Mouse (Mus musculus) midbrain, embryonic 11.5 days (tissue): Measurements from ENCODE around the gene Aif1. TPM values are rescaled to one million over a fixed set of nuclear protein-coding genes. Genes with fewer than 3 reads are reported as not detected.

Experiments
- ATAC-seq: fragments of 200-750 bp; cut with Nextera tagmentation; 2 replicates; pipeline ENCODE4 v1.8.0; 2017; ENCODE audit warnings: moderate TSS enrichment, moderate library complexity; ENCODE audit not compliant: low FRiP score
- DNase-seq: peaks from one replicate; pipeline ENCODE4 v3.0.0; 2015; ENCODE audit warnings: low spot score; ENCODE audit errors: missing footprints
- H3K27ac ChIP-seq: fragments of 300-500 bp; sonication (generic); 2 replicates; pipeline ENCODE4 v1.5.1; 2014; ENCODE audit warnings: low read depth, low read length
- H3K27me3 ChIP-seq: fragments of 300-500 bp; sonication (generic); 2 replicates; pipeline ENCODE4 v1.6.1; 2014; ENCODE audit warnings: mild to moderate bottlenecking, low read length, moderate library complexity, mixed read lengths; ENCODE audit not compliant: control insufficient read depth, insufficient read depth
- H3K36me3 ChIP-seq: fragments of 300-500 bp; sonication (generic); 2 replicates; pipeline ENCODE4 v1.6.1; 2014; ENCODE audit warnings: mild to moderate bottlenecking, low read length, moderate library complexity, mixed read lengths; ENCODE audit not compliant: control insufficient read depth, insufficient read depth
- H3K4me1 ChIP-seq: fragments of 300-500 bp; sonication (generic); 2 replicates; pipeline ENCODE4 v1.6.1; 2014; ENCODE audit warnings: low read length; ENCODE audit not compliant: control insufficient read depth, insufficient read depth
- H3K4me2 ChIP-seq: fragments of 300-500 bp; sonication (generic); 2 replicates; pipeline ENCODE4 v1.6.1; 2014; ENCODE audit warnings: mild to moderate bottlenecking, moderate library complexity
- H3K4me3 ChIP-seq: fragments of 300-500 bp; sonication (generic); 2 replicates; pipeline ENCODE4 v1.5.1; 2014; ENCODE audit warnings: low read depth, low read length
- H3K9ac ChIP-seq: fragments of 300-500 bp; sonication (generic); 2 replicates; pipeline ENCODE4 v1.6.1; 2014; ENCODE audit warnings: low read length
- H3K9me3 ChIP-seq: fragments of 300-500 bp; sonication (generic); 2 replicates; pipeline ENCODE4 v1.6.1; 2016; ENCODE audit warnings: low read length; ENCODE audit not compliant: control insufficient read depth
- WGBS: fragments of 180-500 bp; shearing (Covaris S2); extraction: QIAGEN DNeasy Blood & Tissue Kit; methylation state at CpG from one replicate; pipeline ENCODE4 v1.1.7; 2014; 5-methylcytosine and 5-hydroxymethylcytosine counted together
- polyA plus RNA-seq: library from polyadenylated mRNA; unstranded; fragments of >200 nt; fragmentation: Nextera tagmentation; extraction: Ambion mirVana; gene quantifications from 2 replicates; pipeline ENCODE4 v1.2.1, GENCODE M21; 2014

Aif1 gene
- polyA plus RNA-seq, 1 experiment from 2014 or later = 8.4 TPM

- no peaks in the 10 kb centered on the region for H3K9me3 ChIP-seq
- H3K27me3 ChIP-seq = peaks cover 26% of the 10 kb centered on the region
- ATAC-seq (no peak), DNase-seq (no peak)
- H3K9ac ChIP-seq = no peak overlapping the region
- no peaks in the 10 kb centered on the region for H3K36me3 ChIP-seq
- WGBS = 44% methylated on average over 5 of the region's 6 CpGs
- H3K27ac ChIP-seq = no peak overlapping the region
- peaks cover 4% of the 10 kb centered on the region; the same call in 1 of the 2 replicates for H3K4me1 ChIP-seq
- no peak overlapping the region for H3K4me2 ChIP-seq
- H3K4me3 ChIP-seq = no peak overlapping the region
Measured at GRCm38 (mm10) chr17:35197126-35197525, 21.3 kb upstream of the Aif1 start.

- DNase-seq (no peak), ATAC-seq (no peak)
- Histone ChIP-seq H3K36me3 (no peaks in the 10 kb centered on the region), H3K4me3 (peak overlapping the region; percentile 23), H3K27me3 (peaks cover 26% of the 10 kb centered on the region), H3K9me3 (no peaks in the 10 kb centered on the region), H3K4me1 (peaks cover 4% of the 10 kb centered on the region; the same call in 1 of the 2 replicates), H3K4me2 (peak overlapping the region; percentile 40), H3K9ac (no peak overlapping the region), H3K27ac (no peak overlapping the region)
- WGBS = 40% methylated on average over 9 of the region's 9 CpGs
Measured at GRCm38 (mm10) chr17:35196321-35196641, 20.4 kb upstream of the Aif1 start.

- DNase-seq = peak; percentile 98
- Histone ChIP-seq H3K9ac (peak overlapping the region; percentile 10; the same call in 1 of the 2 replicates), H3K4me2 (peak overlapping the region; percentile 40), H3K27ac (no peak overlapping the region), H3K9me3 (no peaks in the 10 kb centered on the region), H3K36me3 (no peaks in the 10 kb centered on the region), H3K27me3 (peaks cover 26% of the 10 kb centered on the region), H3K4me3 (peak overlapping the region; percentile 23), H3K4me1 (peaks cover 4% of the 10 kb centered on the region; the same call in 1 of the 2 replicates)
- ATAC-seq = peak; percentile 73
- 2% methylated on average over 66 of the region's 66 CpGs for WGBS
Measured at GRCm38 (mm10) chr17:35195631-35196320, 19.9 kb upstream of the Aif1 start.

- ATAC-seq (no peak), DNase-seq (peak; percentile 90)
- H3K36me3 ChIP-seq = no peaks in the 10 kb centered on the region
- H3K4me2 ChIP-seq = peak overlapping the region; percentile 40
- 45% methylated on average over 19 of the region's 19 CpGs for WGBS
- H3K9me3 ChIP-seq = no peaks in the 10 kb centered on the region
- peaks cover 4% of the 10 kb centered on the region; the same call in 1 of the 2 replicates for H3K4me1 ChIP-seq
- H3K27me3 ChIP-seq = peaks cover 26% of the 10 kb centered on the region
- H3K9ac ChIP-seq = peak overlapping the region; percentile 10; the same call in 1 of the 2 replicates
- peak overlapping the region; percentile 23 for H3K4me3 ChIP-seq
- H3K27ac ChIP-seq = no peak overlapping the region
Measured at GRCm38 (mm10) chr17:35194844-35195630, 19.2 kb upstream of the Aif1 start.

- H3K4me3 ChIP-seq = no peak within 1 kb of the TSS
- H3K27me3 ChIP-seq = peaks cover 26% of the 10 kb centered on the region
- no peak for DNase-seq
- no peak within 1 kb of the TSS for H3K9ac ChIP-seq
- H3K9me3 ChIP-seq = no peaks in the 10 kb centered on the region
- peak within 1 kb of the TSS; percentile 40; the same call in 1 of the 2 replicates for H3K4me2 ChIP-seq
- no peak within 1 kb of the TSS for H3K27ac ChIP-seq
- no peak for ATAC-seq
- H3K36me3 ChIP-seq = no peaks in the 10 kb centered on the region
- 63% methylated on average over 28 of the region's 28 CpGs for WGBS
- peaks cover 4% of the 10 kb centered on the region; the same call in 1 of the 2 replicates for H3K4me1 ChIP-seq
Measured at GRCm38 (mm10) chr17:35193881-35194843, 18.3 kb upstream of the Aif1 start, which contains the start of gene Ltb. TSS of gene Ltb (plus strand) at chr17:35194439.

- no peak overlapping the region for H3K4me3 ChIP-seq
- H3K9me3 ChIP-seq = no peaks in the 10 kb centered on the region
- no peak overlapping the region for H3K9ac ChIP-seq
- H3K27ac ChIP-seq = no peak overlapping the region
- no peak for ATAC-seq
- 85% methylated on average over 5 of the region's 5 CpGs for WGBS
- no peaks in the 10 kb centered on the region for H3K36me3 ChIP-seq
- no peak overlapping the region for H3K4me2 ChIP-seq
- peaks cover 4% of the 10 kb centered on the region; the same call in 1 of the 2 replicates for H3K4me1 ChIP-seq
- peaks cover 26% of the 10 kb centered on the region for H3K27me3 ChIP-seq
- no peak for DNase-seq
Measured at GRCm38 (mm10) chr17:35192924-35193323, 17.1 kb upstream of the Aif1 start.

GRCm38 (mm10) chr17:35191723-35192122, 15.9 kb upstream of the Aif1 start:
- ATAC-seq (no peak), DNase-seq (no peak)
- H3K9ac ChIP-seq = no peak overlapping the region
- no peak overlapping the region for H3K27ac ChIP-seq
- no peak overlapping the region for H3K4me2 ChIP-seq
- peaks cover 26% of the 10 kb centered on the region for H3K27me3 ChIP-seq
- WGBS = 63% methylated on average over 2 of the region's 2 CpGs
- H3K4me3 ChIP-seq = no peak overlapping the region
- H3K9me3 ChIP-seq = no peaks in the 10 kb centered on the region
- no peaks in the 10 kb centered on the region for H3K36me3 ChIP-seq
- peaks cover 4% of the 10 kb centered on the region for H3K4me1 ChIP-seq

GRCm38 (mm10) chr17:35190096-35190495, 14.2 kb upstream of the Aif1 start:
- 73% methylated on average over 4 of the region's 4 CpGs for WGBS
- peaks cover 10% of the 10 kb centered on the region for H3K27me3 ChIP-seq
- H3K4me1 ChIP-seq = peaks cover 6% of the 10 kb centered on the region; the same call in 1 of the 2 replicates
- no peak overlapping the region for H3K9ac ChIP-seq
- no peak overlapping the region for H3K4me2 ChIP-seq
- no peaks in the 10 kb centered on the region for H3K36me3 ChIP-seq
- ATAC-seq (no peak), DNase-seq (no peak)
- no peak overlapping the region for H3K4me3 ChIP-seq
- H3K9me3 ChIP-seq = no peaks in the 10 kb centered on the region
- H3K27ac ChIP-seq = no peak overlapping the region
